Mouse (Mus musculus): ENCODE measurements at regions not wholly inside any gene's neighbourhood (a gene's known extent, or its start where the extent isn't known, plus 50 kb on each side); places are given as distances from the start of the nearest gene placed in this dataset.

- TF ChIP-seq POLR2A (IDR thresholded peaks at IDR 0.05; ENCODE audit: low read depth, low read length): no peak
- TF ChIP-seq CTCF (conservative IDR thresholded peaks at IDR 0.05; ENCODE audit: insufficient read depth, insufficient read length, low read depth, low read length): no peak
Observed at GRCm38 (mm10) chr7:133509486-133509885, 92.5 kb downstream of the Tex36 start.

Data from kidney, adult 2 months (tissue).